Mouse (Mus musculus) forebrain, embryonic 14.5 days (tissue): ENCODE results near the gene Slc28a1. TPM values are rescaled to one million over a fixed set of nuclear protein-coding genes. Genes with fewer than 3 reads are reported as not detected.
"Not testable (repeated sequence)": the region's sequence is repeated elsewhere in the genome, so short reads cannot be mapped to it uniquely, and the experiment has no call there.

Experiments used
- ATAC-seq: fragments of 200-750 bp; cut with Nextera tagmentation; 2 replicates; pipeline ENCODE4 v1.8.0; 2017; ENCODE audit warnings: mild to moderate bottlenecking, moderate library complexity
- DNase-seq: peaks from one replicate; pipeline ENCODE4 v3.0.0-alpha.2; 2015; ENCODE audit warnings: low spot score
- H3K27ac ChIP-seq: fragments of 300-500 bp; sonication (generic); 2 replicates; pipeline ENCODE4 v1.5.1; 2014; ENCODE audit warnings: low read depth, mild to moderate bottlenecking, control low read depth, low read length, moderate library complexity
- H3K27me3 ChIP-seq: fragments of 300-500 bp; sonication (generic); replicated peaks from 2 replicates; pipeline ENCODE4 v1.6.1; 2014; ENCODE audit warnings: low read length, control low read depth, mixed read lengths; ENCODE audit not compliant: control insufficient read depth, insufficient read depth
- H3K36me3 ChIP-seq: fragments of 300-500 bp; sonication (generic); 2 replicates; pipeline ENCODE4 v1.6.1; 2014; ENCODE audit warnings: low read length, control low read depth; ENCODE audit not compliant: control insufficient read depth, insufficient read depth
- H3K4me1 ChIP-seq: fragments of 300-500 bp; sonication (generic); 2 replicates; pipeline ENCODE4 v1.6.1; 2014; ENCODE audit warnings: antibody characterized with exemption, low read length, control low read depth; ENCODE audit not compliant: control insufficient read depth, insufficient read depth
- H3K4me2 ChIP-seq: fragments of 300-500 bp; sonication (generic); 2 replicates; pipeline ENCODE4 v1.6.1; 2014; ENCODE audit warnings: mild to moderate bottlenecking, control low read depth, low read length
- H3K4me3 ChIP-seq: fragments of 300-500 bp; sonication (generic); 2 replicates; pipeline ENCODE4 v1.5.1; 2014; ENCODE audit warnings: low read depth, low read length, control low read depth
- H3K9ac ChIP-seq: fragments of 300-500 bp; sonication (generic); 2 replicates; pipeline ENCODE4 v1.6.1; 2014; ENCODE audit warnings: mild to moderate bottlenecking, low read length, control low read depth, moderate library complexity
- H3K9me3 ChIP-seq: fragments of 300-500 bp; sonication (generic); replicated peaks from 2 replicates; pipeline ENCODE4 v1.6.1; 2016; ENCODE audit warnings: low read length, control low read depth, mixed read lengths; ENCODE audit not compliant: control insufficient read depth
- WGBS: fragments of 180-500 bp; shearing (Covaris S2); extraction: QIAGEN DNeasy Blood & Tissue Kit; methylation state at CpG from one replicate; pipeline ENCODE4 v1.1.7; 2014; 5-methylcytosine and 5-hydroxymethylcytosine counted together
- polyA plus RNA-seq: library from polyadenylated mRNA; unstranded; fragments of >200 nt; fragmentation: Nextera tagmentation; extraction: Ambion mirVana; gene quantifications from 2 replicates; pipeline ENCODE4 v1.2.1, GENCODE M21; 2014

Slc28a1 gene
- polyA plus RNA-seq, 1 experiment from 2014 or later = not detected

DNA sequence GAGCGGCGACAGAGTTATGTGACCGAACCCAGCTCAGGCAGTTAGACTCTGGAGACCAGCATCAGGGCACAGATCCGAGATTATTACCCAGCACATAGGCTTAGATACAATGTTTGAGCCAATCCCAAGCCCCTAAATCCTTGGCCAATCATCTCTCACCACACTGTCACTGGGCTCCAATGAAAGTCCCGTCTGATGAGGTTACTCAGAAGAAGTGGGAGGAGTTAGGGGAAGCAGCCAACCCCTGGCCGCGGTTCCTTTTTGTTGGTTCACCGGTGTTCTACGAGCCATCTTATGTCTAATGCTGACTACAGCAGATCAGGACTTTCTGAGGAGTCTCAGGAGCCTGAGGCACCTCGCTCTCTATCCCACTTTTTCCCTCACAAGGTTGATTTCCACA is 37.7 kb downstream of the Slc28a1 start:
- no peaks in the 10 kb centered on the region for H3K4me1 ChIP-seq
- 95% methylated on average over 10 of the region's 10 CpGs for WGBS
- H3K4me2 ChIP-seq = no peak overlapping the region
- no peaks in the 10 kb centered on the region for H3K27me3 ChIP-seq
- H3K9me3 ChIP-seq = no peaks in the 10 kb centered on the region
- DNase-seq = no peak
- no peaks in the 10 kb centered on the region for H3K36me3 ChIP-seq
- no peak for ATAC-seq
- H3K9ac ChIP-seq = no peak overlapping the region
- no peak overlapping the region for H3K27ac ChIP-seq
- H3K4me3 ChIP-seq = no peak overlapping the region

- H3K9me3 ChIP-seq = no peaks in the 10 kb centered on the region
- DNase-seq (no peak), ATAC-seq (no peak)
- H3K4me2 ChIP-seq = no peak overlapping the region
- no peaks in the 10 kb centered on the region for H3K27me3 ChIP-seq
- no peaks in the 10 kb centered on the region for H3K36me3 ChIP-seq
- H3K4me1 ChIP-seq = no peaks in the 10 kb centered on the region
- no peak overlapping the region for H3K27ac ChIP-seq
- no peak overlapping the region for H3K4me3 ChIP-seq
- 88% methylated on average over 7 of the region's 7 CpGs for WGBS
- H3K9ac ChIP-seq = no peak overlapping the region
Observed at GRCm38 (mm10) chr7:81152826-81153225, 38.2 kb downstream of the Slc28a1 start.

- Histone ChIP-seq H3K4me3 (no peak overlapping the region), H3K9me3 (no peaks in the 10 kb centered on the region), H3K4me1 (no peaks in the 10 kb centered on the region), H3K27me3 (no peaks in the 10 kb centered on the region), H3K4me2 (no peak overlapping the region), H3K36me3 (no peaks in the 10 kb centered on the region), H3K9ac (no peak overlapping the region), H3K27ac (no peak overlapping the region)
- DNase-seq (no peak), ATAC-seq (no peak)
- 94% methylated on average over 6 of the region's 6 CpGs for WGBS
Observed at GRCm38 (mm10) chr7:81153327-81153726, 38.7 kb downstream of the Slc28a1 start.

- H3K36me3 ChIP-seq, H3K4me2 ChIP-seq, ATAC-seq, H3K9me3 ChIP-seq, H3K4me3 ChIP-seq, DNase-seq, H3K27me3 ChIP-seq, H3K9ac ChIP-seq, H3K27ac ChIP-seq, H3K4me1 ChIP-seq: not testable (repeated sequence)
Observed at GRCm38 (mm10) chr7:81154244-81154643, 39.6 kb downstream of the Slc28a1 start.

- Histone ChIP-seq H3K27ac (no peak overlapping the region), H3K4me3 (no peak overlapping the region), H3K36me3 (no peaks in the 10 kb centered on the region), H3K9ac (no peak overlapping the region), H3K4me1 (no peaks in the 10 kb centered on the region), H3K27me3 (no peaks in the 10 kb centered on the region), H3K4me2 (no peak overlapping the region), H3K9me3 (no peaks in the 10 kb centered on the region)
- WGBS = 3% methylated on average over 3 of the region's 3 CpGs
- ATAC-seq (peak; percentile 55; the same call in 1 of the 2 replicates), DNase-seq (peak; percentile 75)
Observed at GRCm38 (mm10) chr7:81154960-81155359, 40.4 kb downstream of the Slc28a1 start.

DNA sequence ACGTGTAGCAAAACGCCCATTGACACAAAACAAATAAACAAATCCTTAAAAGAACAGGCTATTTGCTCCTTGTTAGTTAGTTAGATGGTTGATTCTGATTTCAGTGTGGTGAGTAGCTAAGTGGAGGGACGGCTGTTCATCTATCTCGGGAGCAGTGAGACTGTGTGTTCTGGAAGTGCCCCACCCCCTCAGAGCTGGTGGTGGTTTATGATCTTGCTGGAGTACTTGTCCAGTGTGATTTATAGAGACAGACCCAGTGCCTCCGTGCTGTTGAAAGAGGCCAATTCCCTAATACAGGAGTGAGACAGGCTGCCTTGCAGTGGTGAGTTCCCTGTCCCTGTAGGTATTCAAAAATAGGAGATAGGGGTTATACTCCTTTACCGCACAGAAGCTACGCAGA is 44.3 kb downstream of the Slc28a1 start:
- no peak for ATAC-seq
- 84% methylated on average over 7 of the region's 7 CpGs for WGBS
- H3K4me2 ChIP-seq = no peak overlapping the region

GRCm38 (mm10) chr7:81161666-81162065 is 47.1 kb downstream of the Slc28a1 start:
- H3K9ac ChIP-seq = no peak overlapping the region
- 77% methylated on average over 9 of the region's 9 CpGs for WGBS
- no peaks in the 10 kb centered on the region for H3K36me3 ChIP-seq
- ATAC-seq (no peak), DNase-seq (peak; percentile 57)
- no peaks in the 10 kb centered on the region for H3K27me3 ChIP-seq
- no peaks in the 10 kb centered on the region for H3K4me1 ChIP-seq
- no peak overlapping the region for H3K4me3 ChIP-seq
- H3K4me2 ChIP-seq = no peak overlapping the region
- H3K9me3 ChIP-seq = no peaks in the 10 kb centered on the region
- no peak overlapping the region for H3K27ac ChIP-seq

More for the DNA sequence above, 44.3 kb downstream of the Slc28a1 start:
- no peak overlapping the region for H3K9ac ChIP-seq
- H3K4me3 ChIP-seq = no peak overlapping the region
- no peaks in the 10 kb centered on the region for H3K27me3 ChIP-seq
- no peak for DNase-seq
- H3K36me3 ChIP-seq = no peaks in the 10 kb centered on the region
- no peak overlapping the region for H3K27ac ChIP-seq
- no peaks in the 10 kb centered on the region for H3K4me1 ChIP-seq
- no peaks in the 10 kb centered on the region for H3K9me3 ChIP-seq

GRCm38 (mm10) chr7:81162345-81162744 is 47.7 kb downstream of the Slc28a1 start:
- Histone ChIP-seq H3K9ac (no peak overlapping the region), H3K27ac (no peak overlapping the region), H3K9me3 (no peaks in the 10 kb centered on the region), H3K4me2 (no peak overlapping the region), H3K4me1 (no peaks in the 10 kb centered on the region), H3K4me3 (no peak overlapping the region), H3K36me3 (no peaks in the 10 kb centered on the region), H3K27me3 (no peaks in the 10 kb centered on the region)
- DNase-seq (peak; percentile 80), ATAC-seq (peak; percentile 40; the same call in 1 of the 2 replicates)
- 33% methylated on average over 4 of the region's 4 CpGs for WGBS

DNA sequence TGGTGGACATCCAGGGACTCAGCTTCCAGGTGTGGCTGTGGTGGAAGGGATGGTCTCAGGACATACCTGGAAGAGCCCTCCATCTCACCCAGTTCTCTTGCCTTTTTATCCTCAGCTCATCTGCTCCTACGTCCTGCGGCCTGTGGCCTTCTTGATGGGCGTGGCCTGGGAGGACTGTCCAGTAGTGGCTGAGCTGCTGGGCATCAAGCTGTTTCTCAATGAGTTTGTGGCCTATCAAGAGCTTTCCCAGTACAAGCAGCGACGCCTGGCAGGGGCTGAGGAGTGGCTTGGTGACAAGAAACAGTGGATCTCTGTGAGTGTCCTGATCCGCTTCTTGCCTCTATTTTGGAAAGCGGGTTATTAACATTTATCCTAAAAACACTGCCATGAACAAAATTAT is 49.8 kb downstream of the Slc28a1 start:
- H3K4me3 ChIP-seq = no peak overlapping the region
- no peaks in the 10 kb centered on the region for H3K36me3 ChIP-seq
- no peak overlapping the region for H3K27ac ChIP-seq
- no peaks in the 10 kb centered on the region for H3K4me1 ChIP-seq
- no peak overlapping the region for H3K4me2 ChIP-seq
- ATAC-seq (no peak), DNase-seq (no peak)
- H3K9ac ChIP-seq = no peak overlapping the region
- no peaks in the 10 kb centered on the region for H3K27me3 ChIP-seq
- WGBS = 65% methylated on average over 7 of the region's 7 CpGs
- H3K9me3 ChIP-seq = no peaks in the 10 kb centered on the region
